Mouse (Mus musculus): ENCODE measurements around the gene Gpn3. TPM values are rescaled to one million over a fixed set of nuclear protein-coding genes. Genes with fewer than 3 reads are reported as not detected.

Gpn3 gene
- polyA plus RNA-seq, 1 experiment from 2014 or later: 48.7 TPM

- no peak for ATAC-seq (ENCODE audit: insufficient read depth)
- no peaks in the 10 kb centered on the region for H3K27me3 ChIP-seq
- no peak overlapping the region for H3K9ac ChIP-seq
- no peaks in the 10 kb centered on the region for H3K9me3 ChIP-seq (replicated peaks)
- H3K27ac ChIP-seq (replicated peaks): peak overlapping the region; percentile 84; the same call in 1 of the 2 replicates
- H3K4me3 ChIP-seq (replicated peaks): peak overlapping the region; percentile 80
- WGBS (ENCODE audit: insufficient replicate concordance): 50% methylated on average over 16 of the region's 16 CpGs
- peaks cover 13% of the 10 kb centered on the region for H3K36me3 ChIP-seq (replicated peaks)
- peaks cover 28% of the 10 kb centered on the region for H3K4me1 ChIP-seq (replicated peaks)
- peak overlapping the region; percentile 56 for H3K4me2 ChIP-seq
Observed at GRCm38 (mm10) chr5:122391178-122391785, 19.6 kb downstream of the Gpn3 start.

GRCm38 (mm10) chr5:122391786-122392180 is 20.1 kb downstream of the Gpn3 start, which contains the start of gene Arpc3:
Gene Arpc3, plus strand, starts transcription at chr5:122391878.
- peak within 1 kb of the TSS; percentile 80 for H3K4me3 ChIP-seq (replicated peaks)
- H3K27ac ChIP-seq (replicated peaks): peak within 1 kb of the TSS; percentile 84
- no peaks in the 10 kb centered on the region for H3K9me3 ChIP-seq (replicated peaks)
- peaks cover 31% of the 10 kb centered on the region for H3K4me1 ChIP-seq (replicated peaks)
- WGBS (ENCODE audit: insufficient replicate concordance): under 1% methylated on average over 39 of the region's 39 CpGs
- H3K4me2 ChIP-seq: peak within 1 kb of the TSS; percentile 82
- H3K27me3 ChIP-seq: no peaks in the 10 kb centered on the region
- peak within 1 kb of the TSS; percentile 86 for H3K9ac ChIP-seq
- peaks cover 17% of the 10 kb centered on the region for H3K36me3 ChIP-seq (replicated peaks)
- peak; percentile 76 for ATAC-seq (ENCODE audit: insufficient read depth)

DNA sequence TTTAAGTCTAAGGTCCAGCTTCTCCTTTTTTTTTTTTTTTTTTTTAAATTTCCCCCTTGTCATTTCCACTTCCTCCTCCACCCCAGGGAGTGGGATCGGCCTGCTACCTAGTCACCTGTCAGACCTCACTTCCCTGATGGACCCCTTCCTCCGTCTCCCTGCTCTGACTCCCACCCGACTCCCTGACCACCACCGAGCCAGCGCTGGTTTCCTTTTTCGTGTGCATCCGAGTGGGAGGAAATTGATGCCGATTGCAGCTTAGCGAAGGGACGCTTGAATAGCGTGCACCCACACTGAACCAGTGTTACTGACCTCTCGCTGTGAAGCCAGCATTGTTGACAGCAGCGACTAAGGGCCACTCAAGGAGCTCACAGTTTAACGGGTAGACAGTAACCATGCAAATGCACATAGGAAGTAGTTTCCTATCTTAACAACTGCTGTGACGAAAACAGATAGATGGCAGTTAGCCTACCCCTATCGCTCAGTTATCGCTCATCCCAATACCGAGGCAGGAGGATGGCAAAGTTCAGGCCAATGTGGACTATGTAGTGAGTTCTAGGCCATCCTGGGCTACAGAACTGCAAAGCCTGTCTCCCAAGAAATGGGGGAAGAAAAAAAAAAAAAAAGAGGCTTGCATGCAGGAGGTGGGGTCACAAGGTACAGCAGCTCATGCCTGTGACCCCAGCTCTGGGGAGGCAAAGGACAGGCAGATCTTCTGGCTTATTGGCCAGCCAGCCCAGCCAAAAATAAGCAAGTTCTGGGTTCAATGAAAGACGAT is 20.7 kb downstream of the Gpn3 start:
- H3K9me3 ChIP-seq (replicated peaks): no peaks in the 10 kb centered on the region
- WGBS (ENCODE audit: insufficient replicate concordance): 3% methylated on average over 19 of the region's 19 CpGs
- H3K27me3 ChIP-seq: no peaks in the 10 kb centered on the region
- peak overlapping the region; percentile 86 for H3K9ac ChIP-seq
- ATAC-seq (ENCODE audit: insufficient read depth): peak; percentile 42
- H3K4me1 ChIP-seq (replicated peaks): peaks cover 31% of the 10 kb centered on the region
- H3K36me3 ChIP-seq (replicated peaks): peaks cover 24% of the 10 kb centered on the region
- H3K27ac ChIP-seq (replicated peaks): peak overlapping the region; percentile 84
- peak overlapping the region; percentile 80 for H3K4me3 ChIP-seq (replicated peaks)
- H3K4me2 ChIP-seq: peak overlapping the region; percentile 82

GRCm38 (mm10) chr5:122393887-122394286 is 22.2 kb downstream of the Gpn3 start:
- WGBS (ENCODE audit: insufficient replicate concordance): 35% methylated on average over 2 of the region's 2 CpGs
- no peak overlapping the region for H3K4me3 ChIP-seq (replicated peaks)
- H3K4me2 ChIP-seq: 0 out of 2 replicates have a peak overlapping the region, but pooled peaks have one; percentile 82
- no peak overlapping the region for H3K9ac ChIP-seq
- ATAC-seq (ENCODE audit: insufficient read depth): no peak
- no peak overlapping the region for H3K27ac ChIP-seq (replicated peaks)
- no peaks in the 10 kb centered on the region for H3K27me3 ChIP-seq
- H3K36me3 ChIP-seq (replicated peaks): peaks cover 35% of the 10 kb centered on the region
- H3K4me1 ChIP-seq (replicated peaks): peaks cover 31% of the 10 kb centered on the region
- no peaks in the 10 kb centered on the region for H3K9me3 ChIP-seq (replicated peaks)

DNA sequence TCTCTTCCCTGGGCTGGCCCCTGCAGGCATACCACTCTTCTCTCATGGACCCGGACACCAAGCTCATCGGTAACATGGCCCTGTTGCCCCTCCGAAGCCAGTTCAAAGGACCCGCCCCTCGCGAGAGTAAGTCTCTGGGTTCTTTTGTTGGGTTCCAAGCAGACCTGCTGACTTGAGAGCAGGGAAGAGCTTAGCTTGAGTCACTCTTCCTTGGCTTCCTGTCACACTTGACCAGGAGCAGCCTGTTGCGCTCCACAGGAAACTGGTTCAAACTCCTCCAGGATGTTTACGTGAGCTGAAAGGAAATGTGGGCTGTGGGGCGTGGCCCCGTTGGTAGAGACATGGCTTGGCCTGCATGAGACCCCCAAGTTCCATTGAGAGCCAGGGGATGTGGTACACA is 25.1 kb downstream of the Gpn3 start:
- H3K4me2 ChIP-seq: no peak overlapping the region; the same call in 1 of the 2 replicates
- peaks cover 64% of the 10 kb centered on the region for H3K36me3 ChIP-seq (replicated peaks)
- H3K9ac ChIP-seq: no peak overlapping the region
- 0 out of 2 replicates have a peak overlapping the region, but pooled peaks have one; percentile 5 for H3K4me3 ChIP-seq (replicated peaks)
- peaks cover 37% of the 10 kb centered on the region for H3K4me1 ChIP-seq (replicated peaks)
- WGBS (ENCODE audit: insufficient replicate concordance): 49% methylated on average over 10 of the region's 10 CpGs
- no peak overlapping the region for H3K27ac ChIP-seq (replicated peaks)
- no peak for ATAC-seq (ENCODE audit: insufficient read depth)
- H3K27me3 ChIP-seq: no peaks in the 10 kb centered on the region
- no peaks in the 10 kb centered on the region for H3K9me3 ChIP-seq (replicated peaks)

- no peak overlapping the region for H3K4me2 ChIP-seq
- H3K27ac ChIP-seq (replicated peaks): no peak overlapping the region
- WGBS (ENCODE audit: insufficient replicate concordance): 77% methylated on average over 8 of the region's 8 CpGs
- ATAC-seq (ENCODE audit: insufficient read depth): no peak
- peaks cover 35% of the 10 kb centered on the region for H3K4me1 ChIP-seq (replicated peaks)
- H3K9ac ChIP-seq: no peak overlapping the region
- H3K36me3 ChIP-seq (replicated peaks): peaks cover 71% of the 10 kb centered on the region
- H3K9me3 ChIP-seq (replicated peaks): no peaks in the 10 kb centered on the region
- no peak overlapping the region for H3K4me3 ChIP-seq (replicated peaks)
- H3K27me3 ChIP-seq: no peaks in the 10 kb centered on the region
Observed at GRCm38 (mm10) chr5:122397495-122397894, 25.8 kb downstream of the Gpn3 start.

GRCm38 (mm10) chr5:122399871-122400270 is 28.2 kb downstream of the Gpn3 start:
- WGBS (ENCODE audit: insufficient replicate concordance): 79% methylated on average over 8 of the region's 8 CpGs
- Histone ChIP-seq H3K36me3 (replicated peaks) (peaks cover 86% of the 10 kb centered on the region), H3K9ac (no peak overlapping the region), H3K4me1 (replicated peaks) (peaks cover 17% of the 10 kb centered on the region; the same call in 1 of the 2 replicates), H3K27me3 (no peaks in the 10 kb centered on the region), H3K27ac (replicated peaks) (no peak overlapping the region), H3K4me2 (no peak overlapping the region), H3K4me3 (replicated peaks) (no peak overlapping the region), H3K9me3 (replicated peaks) (no peaks in the 10 kb centered on the region)
- no peak for ATAC-seq (ENCODE audit: insufficient read depth)

DNA sequence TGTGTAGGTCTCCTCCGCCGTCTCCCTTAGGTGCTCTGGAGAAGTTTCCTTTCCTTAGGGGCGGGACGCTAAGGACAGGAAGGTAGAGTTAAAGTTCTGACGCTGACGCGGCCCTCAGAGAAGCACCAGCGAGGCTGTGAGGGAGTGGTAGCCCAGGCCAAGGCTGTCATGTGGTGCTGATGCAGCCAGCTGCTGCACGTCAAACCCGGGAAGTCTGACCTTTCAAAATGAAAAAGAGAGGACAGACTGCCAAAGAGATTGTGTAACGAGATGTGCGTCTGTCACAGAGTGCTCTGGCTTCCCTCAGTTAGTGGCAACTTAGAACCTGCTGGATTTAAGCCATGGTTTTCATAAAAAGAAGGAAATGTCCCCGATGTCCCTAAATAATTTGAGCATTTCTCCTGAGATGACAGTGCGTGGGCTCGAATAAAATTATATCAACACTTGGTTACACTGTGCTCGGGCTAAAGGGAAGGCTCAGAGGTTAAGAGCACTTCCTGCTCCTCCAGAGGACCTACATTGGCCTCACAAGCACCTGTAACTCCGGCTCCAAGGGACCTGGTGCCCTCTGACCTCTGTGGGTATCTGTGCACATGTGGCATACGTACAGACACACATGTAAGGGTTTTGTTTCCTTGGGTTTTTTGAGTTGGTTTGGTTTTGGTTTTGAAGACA is 29.1 kb downstream of the Gpn3 start:
- Histone ChIP-seq H3K4me3 (replicated peaks) (no peak overlapping the region), H3K36me3 (replicated peaks) (peaks cover 91% of the 10 kb centered on the region), H3K27me3 (no peaks in the 10 kb centered on the region), H3K4me1 (replicated peaks) (peaks cover 11% of the 10 kb centered on the region; the same call in 1 of the 2 replicates), H3K27ac (replicated peaks) (no peak overlapping the region), H3K4me2 (no peak overlapping the region), H3K9me3 (replicated peaks) (no peaks in the 10 kb centered on the region), H3K9ac (no peak overlapping the region)
- no peak for ATAC-seq (ENCODE audit: insufficient read depth)
- 79% methylated on average over 18 of the region's 18 CpGs for WGBS (ENCODE audit: insufficient replicate concordance)

DNA sequence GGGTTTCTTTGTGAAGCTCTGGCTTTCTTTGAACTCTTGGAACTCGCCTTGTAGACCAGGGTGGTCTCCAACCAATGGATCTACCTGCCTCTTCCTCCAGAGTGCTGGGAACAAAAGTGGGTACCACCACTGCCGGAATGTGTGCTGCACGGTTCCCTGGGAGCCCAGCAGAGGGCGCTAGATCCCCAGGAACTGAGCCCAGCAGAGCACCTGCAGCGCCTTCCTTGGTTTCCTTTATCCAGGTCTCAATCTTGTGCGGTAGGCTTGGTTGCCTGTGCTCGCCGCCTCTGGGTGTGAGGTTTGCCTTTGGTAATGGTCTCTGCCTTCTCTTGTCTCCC is 29.6 kb downstream of the Gpn3 start:
- H3K27me3 ChIP-seq: no peaks in the 10 kb centered on the region
- H3K9me3 ChIP-seq (replicated peaks): no peaks in the 10 kb centered on the region
- no peak overlapping the region for H3K4me2 ChIP-seq
- H3K4me1 ChIP-seq (replicated peaks): peaks cover 11% of the 10 kb centered on the region; the same call in 1 of the 2 replicates
- H3K9ac ChIP-seq: no peak overlapping the region
- no peak overlapping the region for H3K4me3 ChIP-seq (replicated peaks)
- H3K36me3 ChIP-seq (replicated peaks): peaks cover 95% of the 10 kb centered on the region
- WGBS (ENCODE audit: insufficient replicate concordance): 25% methylated on average over 8 of the region's 8 CpGs
- no peak for ATAC-seq (ENCODE audit: insufficient read depth)
- H3K27ac ChIP-seq (replicated peaks): no peak overlapping the region

DNA sequence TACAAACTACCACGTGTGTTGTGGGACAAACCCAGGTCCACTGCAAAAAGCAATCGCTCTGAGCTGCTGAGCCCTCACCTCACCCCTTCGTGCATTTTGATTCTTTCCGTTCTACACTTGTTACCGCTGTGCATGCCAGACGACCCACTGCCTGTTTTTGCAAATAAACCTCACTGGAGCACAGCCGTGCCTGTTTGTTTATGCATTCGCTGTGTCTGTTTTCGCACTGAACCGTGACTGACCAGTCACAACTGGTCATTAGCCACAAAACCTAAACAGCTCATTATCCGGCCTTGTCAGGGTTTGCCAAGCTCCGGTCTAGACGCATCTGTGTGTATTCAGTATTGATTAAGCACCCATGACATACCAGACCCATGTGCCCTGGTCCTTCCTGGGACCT is 30.5 kb downstream of the Gpn3 start:
- Histone ChIP-seq H3K36me3 (replicated peaks) (peaks cover 96% of the 10 kb centered on the region), H3K4me1 (replicated peaks) (peaks cover 9% of the 10 kb centered on the region; the same call in 1 of the 2 replicates), H3K4me2 (no peak overlapping the region), H3K9ac (no peak overlapping the region), H3K27me3 (no peaks in the 10 kb centered on the region), H3K9me3 (replicated peaks) (no peaks in the 10 kb centered on the region), H3K4me3 (replicated peaks) (no peak overlapping the region), H3K27ac (replicated peaks) (no peak overlapping the region)
- ATAC-seq (ENCODE audit: insufficient read depth): no peak
- 83% methylated on average over 13 of the region's 13 CpGs for WGBS (ENCODE audit: insufficient replicate concordance)

GRCm38 (mm10) chr5:122402772-122403171 is 31.1 kb downstream of the Gpn3 start:
- no peak for ATAC-seq (ENCODE audit: insufficient read depth)
- H3K4me1 ChIP-seq (replicated peaks): peaks cover 9% of the 10 kb centered on the region; the same call in 1 of the 2 replicates
- no peaks in the 10 kb centered on the region for H3K27me3 ChIP-seq
- H3K4me2 ChIP-seq: no peak overlapping the region
- WGBS (ENCODE audit: insufficient replicate concordance): 79% methylated on average over 5 of the region's 5 CpGs
- no peak overlapping the region for H3K4me3 ChIP-seq (replicated peaks)
- no peak overlapping the region for H3K27ac ChIP-seq (replicated peaks)
- peaks cover 96% of the 10 kb centered on the region for H3K36me3 ChIP-seq (replicated peaks)
- no peaks in the 10 kb centered on the region for H3K9me3 ChIP-seq (replicated peaks)
- H3K9ac ChIP-seq: no peak overlapping the region
